Mouse (Mus musculus): ENCODE results near the gene Pde6c.

The Pde6c gene

DNA sequence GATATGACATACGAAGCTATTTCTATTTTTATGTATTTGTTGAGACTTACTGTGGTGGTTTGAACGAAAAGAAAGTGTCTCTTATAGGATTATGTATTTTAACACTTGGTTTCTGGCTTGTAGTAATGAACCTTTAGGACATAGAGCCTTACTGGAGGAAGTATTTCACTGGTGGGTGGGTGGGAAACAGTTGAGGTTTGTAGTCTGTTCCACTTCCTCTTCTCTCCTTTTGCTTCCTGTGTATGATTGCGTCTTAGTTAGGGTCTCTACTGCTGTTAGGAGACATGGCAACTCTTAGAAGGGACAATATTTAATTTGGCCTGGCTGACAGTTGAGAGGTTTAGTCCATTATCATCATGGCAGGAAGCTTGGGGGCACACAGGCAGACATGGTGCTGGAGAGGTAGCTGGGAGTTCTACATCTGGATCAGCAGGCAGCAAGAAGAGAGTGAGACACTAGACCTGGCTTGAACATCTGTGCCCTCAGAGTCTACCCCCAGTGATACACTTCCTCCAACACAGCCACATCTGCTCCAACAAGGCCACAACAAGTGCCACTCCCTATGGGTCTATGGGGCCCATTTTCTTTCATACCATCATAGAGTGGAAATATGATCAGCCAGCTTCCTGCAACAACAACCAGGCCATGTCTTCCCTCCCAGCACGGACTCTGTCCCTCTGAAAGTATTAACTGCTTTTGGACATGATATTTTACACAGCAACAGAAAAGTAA, 11.1 kb downstream of the Pde6c start:
- DNase-seq (ENCODE audit: low read depth, low spot score): no peak

GRCm38 (mm10) chr19:38156243-38156642, 23.7 kb downstream of the Pde6c start:
- no peak for DNase-seq (ENCODE audit: low read depth, low spot score)

DNA sequence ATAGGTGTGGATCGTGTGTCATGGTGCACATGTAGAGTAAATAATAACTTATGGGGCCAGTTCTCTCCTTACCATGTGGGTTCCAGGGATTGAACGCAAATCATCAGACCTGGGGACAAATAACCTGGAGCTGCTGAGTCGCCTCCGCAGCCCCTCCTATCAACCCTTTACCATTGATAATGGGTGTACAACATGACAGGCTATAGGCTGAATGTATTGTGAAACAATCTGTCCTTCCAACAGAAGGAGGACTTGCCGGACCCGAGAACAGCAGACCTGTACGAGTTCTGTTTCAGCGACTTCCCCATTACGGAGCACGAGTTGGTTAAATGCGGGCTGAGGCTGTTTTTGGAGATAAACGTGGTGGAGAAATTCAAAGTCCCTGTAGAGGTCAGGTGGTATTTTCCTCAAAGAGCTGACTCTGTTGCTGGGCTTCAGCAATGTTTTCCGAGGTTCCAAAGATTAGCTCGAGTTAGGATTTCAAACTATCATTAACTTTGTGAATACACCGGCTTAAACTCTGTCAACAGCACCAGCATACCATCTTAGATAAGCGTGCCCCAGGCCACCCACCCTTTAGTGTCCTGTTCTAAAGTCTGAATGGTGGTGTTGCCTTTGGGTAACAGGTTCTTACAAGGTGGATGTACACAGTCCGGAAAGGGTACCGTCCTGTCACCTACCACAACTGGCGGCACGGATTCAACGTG, 29.2 kb downstream of the Pde6c start:
- DNase-seq (ENCODE audit: low read depth, low spot score): no peak

DNA sequence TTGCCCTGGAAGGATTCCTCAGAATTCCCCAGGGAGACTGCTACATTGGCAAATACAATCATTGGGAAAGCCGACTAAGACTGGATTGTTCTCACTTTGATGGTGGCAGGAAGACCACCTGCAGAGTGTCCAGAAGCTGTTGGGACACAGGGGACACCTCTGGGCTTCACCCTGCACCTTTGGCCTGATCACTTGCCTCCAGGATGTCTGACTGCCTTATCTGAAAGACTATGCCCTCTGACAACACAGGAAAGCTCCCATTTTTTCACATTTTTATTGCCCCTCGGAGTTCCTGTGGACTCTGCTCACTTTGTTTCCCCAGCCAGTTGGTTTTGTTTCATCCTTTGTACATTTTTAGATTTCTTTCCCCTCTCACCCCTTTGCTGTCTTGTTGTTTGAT, 32.1 kb downstream of the Pde6c start:
- no peak for DNase-seq (ENCODE audit: low read depth, low spot score)

DNA sequence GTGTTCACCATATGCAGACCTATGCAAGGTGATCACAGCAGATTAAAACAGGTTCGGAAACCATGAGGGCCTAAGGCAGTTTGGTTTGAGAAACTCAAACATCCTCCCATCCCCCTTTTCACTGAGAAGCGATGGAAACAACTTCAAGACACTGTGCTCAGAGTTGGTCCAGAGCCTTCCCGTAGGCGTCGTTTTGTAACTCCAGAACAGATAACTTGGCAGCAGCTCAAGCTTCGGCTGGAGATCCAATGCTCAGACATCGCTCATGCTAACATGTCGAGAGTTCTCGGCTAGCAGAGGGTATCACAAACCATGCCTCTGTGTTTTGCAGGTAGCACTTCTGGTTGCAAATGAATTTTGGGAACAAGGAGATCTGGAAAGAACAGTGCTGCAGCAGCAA, 47.1 kb downstream of the Pde6c start:
- DNase-seq (ENCODE audit: low read depth, low spot score): no peak

DNA sequence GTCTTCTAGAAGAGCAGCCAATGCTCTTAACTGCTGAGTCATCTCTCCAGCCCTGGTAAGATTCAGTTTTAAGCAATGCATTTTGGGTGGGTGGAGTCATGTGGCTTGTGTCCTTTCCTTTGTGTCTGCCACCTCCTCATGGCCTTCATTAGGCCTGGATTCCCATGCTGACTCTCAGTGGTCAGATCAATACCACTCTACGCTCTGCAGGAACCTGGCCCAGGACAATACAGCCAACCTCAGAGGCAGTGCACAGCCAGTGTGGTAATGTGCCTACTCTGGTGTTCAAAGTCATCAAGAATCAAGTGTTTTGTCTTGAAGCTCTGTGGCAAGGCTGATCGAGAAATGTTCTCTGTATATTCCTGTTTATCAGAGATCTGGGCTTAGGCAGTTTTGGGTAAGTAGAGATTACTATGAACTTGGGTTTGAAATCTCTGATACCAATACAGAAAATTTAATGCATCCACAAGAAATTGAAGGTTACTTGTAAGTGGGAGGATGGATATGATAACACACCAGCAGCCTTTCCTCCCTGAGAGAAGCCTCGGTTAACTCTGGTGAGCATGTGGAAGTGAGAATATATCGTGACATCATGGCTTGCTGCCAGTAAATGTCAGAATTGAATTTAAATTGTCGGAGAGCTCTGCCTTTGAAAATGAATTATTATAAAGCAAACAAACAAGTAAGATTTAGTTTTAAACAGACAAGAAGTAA, 54.2 kb downstream of the Pde6c start:
- DNase-seq (ENCODE audit: low read depth, low spot score): no peak

GRCm38 (mm10) chr19:38187345-38187680, 54.7 kb downstream of the Pde6c start:
- no peak for DNase-seq (ENCODE audit: low read depth, low spot score)

GRCm38 (mm10) chr19:38190606-38191005, 58.0 kb downstream of the Pde6c start:
- no peak for DNase-seq (ENCODE audit: low read depth, low spot score)

DNA sequence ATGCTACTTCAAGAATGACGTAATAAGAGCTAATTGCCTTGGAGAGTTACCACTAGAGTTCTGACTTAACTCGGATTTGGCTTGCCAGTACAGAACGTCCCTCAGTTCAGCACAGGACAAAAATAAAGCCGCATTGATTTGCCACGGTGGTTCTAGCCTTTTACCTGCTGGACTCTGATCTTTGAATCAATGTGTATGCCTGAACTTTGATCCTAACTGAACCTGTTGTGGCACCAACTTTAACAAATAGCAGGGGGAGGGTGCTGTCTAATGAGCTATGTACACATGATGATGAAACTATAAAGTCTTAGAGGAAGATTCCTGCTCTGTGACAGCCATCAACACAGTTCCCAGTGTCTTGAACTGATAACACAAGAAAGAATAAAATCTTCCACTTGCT, 58.9 kb downstream of the Pde6c start:
- no peak for DNase-seq (ENCODE audit: low read depth, low spot score)

DNA sequence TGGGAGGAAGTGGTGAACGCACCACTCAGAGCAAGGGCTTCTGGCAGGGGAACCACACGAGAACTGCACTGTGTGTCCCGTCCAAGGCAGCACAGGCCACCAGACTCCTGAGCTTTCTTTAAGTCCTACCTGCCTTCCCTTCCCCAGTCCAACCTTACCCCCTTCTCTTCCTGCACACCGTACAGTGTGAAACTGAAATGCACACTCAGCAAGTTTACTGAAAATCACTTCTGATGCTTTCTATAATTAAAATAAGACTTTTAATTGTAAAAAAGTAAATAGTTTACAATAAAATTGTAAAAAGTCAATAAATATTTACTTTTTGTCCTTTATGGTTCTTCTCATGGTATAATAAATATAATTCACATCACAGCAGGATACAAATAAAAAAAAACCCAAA, 62.7 kb downstream of the Pde6c start:
- no peak for DNase-seq (ENCODE audit: low read depth, low spot score)

GRCm38 (mm10) chr19:38198731-38199130, 66.2 kb downstream of the Pde6c start:
- DNase-seq (ENCODE audit: low read depth, low spot score): no peak

- no peak for DNase-seq (ENCODE audit: low read depth, low spot score)
Measured at GRCm38 (mm10) chr19:38206669-38207068, 74.1 kb downstream of the Pde6c start.

- DNase-seq (ENCODE audit: low read depth, low spot score): no peak
Measured at GRCm38 (mm10) chr19:38217696-38218095, 85.1 kb downstream of the Pde6c start.

- no peak for DNase-seq (ENCODE audit: low read depth, low spot score)
Measured at GRCm38 (mm10) chr19:38223356-38223904, 90.8 kb downstream of the Pde6c start.

DNA sequence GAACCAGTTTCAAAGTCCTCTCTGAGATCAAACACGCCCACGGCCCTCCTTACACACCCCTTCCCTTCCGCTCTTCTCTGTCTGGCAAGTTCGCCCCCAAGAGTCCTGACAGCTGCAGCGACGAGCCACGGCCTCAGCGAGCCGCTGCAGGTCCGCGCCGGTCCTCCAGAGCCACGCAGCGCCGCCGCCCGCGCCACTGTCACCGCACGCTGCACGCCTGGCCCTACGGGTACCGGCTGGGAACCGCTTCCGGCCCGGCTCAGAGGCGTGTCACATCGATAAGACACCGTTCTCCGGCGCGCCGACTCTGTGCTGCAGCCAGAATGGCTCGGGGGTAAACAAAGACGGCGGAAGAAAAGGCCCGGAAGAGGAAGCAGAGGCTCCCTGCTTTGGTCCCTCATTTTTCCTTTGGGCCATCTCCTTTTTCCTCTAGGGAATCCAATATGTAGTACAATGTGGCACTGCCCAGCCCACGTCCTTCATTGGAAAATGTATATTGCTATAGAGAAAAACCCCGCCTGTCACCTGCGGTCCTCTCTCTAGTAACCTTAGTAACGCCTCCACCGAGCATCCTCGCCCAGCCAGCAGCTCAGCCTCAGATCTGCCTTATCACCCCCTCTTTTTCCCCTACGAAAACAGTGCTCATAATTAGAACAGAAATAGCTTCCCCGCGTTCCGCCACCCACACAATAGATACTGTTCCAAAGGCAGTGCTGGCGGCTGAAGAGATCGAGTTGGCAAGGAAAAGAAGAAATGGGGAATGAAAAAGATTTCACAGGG, 91.5 kb downstream of the Pde6c start, which contains the start of gene Fra10ac1:
Gene Fra10ac1 (minus strand): TSS at position 252 of the 780 bp plus-strand sequence.
- DNase-seq (ENCODE audit: low read depth, low spot score): peak; percentile 84

- DNase-seq (ENCODE audit: low read depth, low spot score): peak; percentile 20
Measured at GRCm38 (mm10) chr19:38224685-38225060, 92.1 kb downstream of the Pde6c start.

- no peak for DNase-seq (ENCODE audit: low read depth, low spot score)
Measured at GRCm38 (mm10) chr19:38228699-38229098, 96.1 kb downstream of the Pde6c start.

DNA sequence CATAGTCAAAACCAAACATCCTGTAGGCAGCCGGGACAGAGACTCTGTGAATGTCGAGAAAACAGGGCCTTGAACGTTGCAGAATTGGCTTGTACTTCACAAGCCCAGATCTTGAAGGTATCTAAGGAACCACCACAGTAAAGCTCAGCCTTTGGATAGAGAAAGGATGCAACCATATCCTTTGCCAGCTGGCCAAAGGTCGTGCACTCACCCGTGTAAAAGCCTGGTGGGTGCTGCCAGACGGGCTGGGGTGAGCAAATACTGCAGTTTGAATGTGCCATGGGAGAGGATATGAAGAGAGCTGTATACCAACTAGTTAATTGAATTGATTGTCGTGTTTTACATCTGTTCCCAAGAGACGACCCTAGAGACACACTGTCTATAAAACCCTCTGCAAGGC, 99.5 kb downstream of the Pde6c start:
- DNase-seq (ENCODE audit: low read depth, low spot score): no peak

GRCm38 (mm10) chr19:38232516-38232915, 99.9 kb downstream of the Pde6c start:
- DNase-seq (ENCODE audit: low read depth, low spot score): no peak
